ENCODE assay signal across 20 mouse cellular contexts in genomic region chr3:129227331-129227730, GRCm38 (mm10). TPM values are rescaled to one million over a fixed set of nuclear protein-coding genes. Genes with fewer than 3 reads are reported as not detected.
DNase-seq lines count a peak whose midpoint lies in the region; ATAC-seq and TF ChIP-seq lines count a peak whose summit lies in the region.
"Had no signal": no experiment of that assay in that cellular context is flagged by ENCODE, and none has a peak within 500 bp of the region (broad histone marks: within the 10 kb centered on the region; RNA-seq: fewer than 3 reads in every experiment).

No protein-coding gene starts in this region.

- TF ChIP-seq POLR2A in heart, adult 2 months (IDR thresholded peaks at IDR 0.05; ENCODE audit: insufficient read depth, low read depth, low read length), result no peak

- H3K9ac ChIP-seq in heart, embryonic 13.5 days, result peak overlapping the region; percentile 15; the same call in 1 of the 2 replicates
- H3K9ac ChIP-seq in heart, adult 2 months (ENCODE audit: low read depth, low read length), result no peak overlapping the region
- no peak overlapping the region for H3K9ac ChIP-seq in embryonic facial prominence, embryonic 14.5 days (ENCODE audit: low read depth, low read length)
- H3K9ac ChIP-seq: hindbrain, embryonic 13.5 days; neural tube, embryonic 15.5 days had no signal

- WGBS in heart, embryonic 13.5 days, result 15% methylated on average over 5 of the region's 5 CpGs
- WGBS in heart, adult 2 months, result 15% methylated on average over 5 of the region's 5 CpGs
- WGBS in embryonic facial prominence, embryonic 14.5 days, result 4% methylated on average over 5 of the region's 5 CpGs

- H3K4me1 ChIP-seq in heart, embryonic 13.5 days, result peaks cover 33% of the 10 kb centered on the region
- no peaks in the 10 kb centered on the region for H3K4me1 ChIP-seq in heart, adult 2 months (ENCODE audit: control insufficient read depth, insufficient read depth, low read length)
- H3K4me1 ChIP-seq in embryonic facial prominence, embryonic 14.5 days (ENCODE audit: control insufficient read depth, insufficient read depth, low read length), result no peaks in the 10 kb centered on the region

- H3K9me3 ChIP-seq in heart, embryonic 13.5 days, result no peaks in the 10 kb centered on the region
- H3K9me3 ChIP-seq in embryonic facial prominence, embryonic 14.5 days (ENCODE audit: control insufficient read depth, low read length), result no peaks in the 10 kb centered on the region
- H3K9me3 ChIP-seq: hindbrain, embryonic 13.5 days; neural tube, embryonic 15.5 days had no signal

- no peak for TF ChIP-seq CTCF in heart, adult 2 months (IDR thresholded peaks at IDR 0.05)

- no peak for ATAC-seq in heart, embryonic 13.5 days (ENCODE audit: extremely low read depth, insufficient number of reproducible peaks, low FRiP score, low TSS enrichment)
- ATAC-seq in embryonic facial prominence, embryonic 14.5 days (ENCODE audit: low read depth), result peak; percentile 71
- ATAC-seq: inflammation-experienced regulatory T-cells, adult 6 months had no signal

- H3K4me2 ChIP-seq in heart, embryonic 13.5 days, result peak overlapping the region; percentile 56
- H3K4me2 ChIP-seq in embryonic facial prominence, embryonic 14.5 days (ENCODE audit: low read depth, low read length), result peak overlapping the region; percentile 25
- H3K4me2 ChIP-seq: hindbrain, embryonic 13.5 days; neural tube, embryonic 15.5 days had no signal

- H3K79me2 ChIP-seq in heart, adult 2 months (replicated peaks; ENCODE audit: control insufficient read depth, insufficient read depth, low read length), result no peaks in the 10 kb centered on the region

- TF ChIP-seq EP300 in heart, adult 2 months (IDR thresholded peaks at IDR 0.05; ENCODE audit: insufficient read depth, low read depth, low read length), result no peak

- no peak for DNase-seq in heart, adult 2 months
- peak; percentile 30 for DNase-seq in retina, postnatal 1 day
- DNase-seq in retina, embryonic 14.5 days (ENCODE audit: low spot score), result no peak
- peak; percentile 17 for DNase-seq in embryo, embryonic 11 days
- DNase-seq in embryonic facial prominence, embryonic 14.5 days (ENCODE audit: low spot score), result no peak
- no peak for DNase-seq in cerebellum, postnatal 10 days
- DNase-seq: adrenal gland, postnatal 10 days; cerebellum, adult 18-20 months; cerebellum, postnatal 36 days; gastrocnemius, postnatal 36 days; kidney, adult 8-10 months; kidney, postnatal 10 days; lung, postnatal 4 days had no signal

- no peak overlapping the region for H3K27ac ChIP-seq in heart, embryonic 13.5 days (replicated peaks)
- no peak overlapping the region for H3K27ac ChIP-seq in heart, adult 2 months
- H3K27ac ChIP-seq in embryonic facial prominence, embryonic 14.5 days (replicated peaks; ENCODE audit: low read depth, low read length), result no peak overlapping the region
- H3K27ac ChIP-seq: hindbrain, embryonic 13.5 days; neural tube, embryonic 15.5 days had no signal

- intact Hi-C loops in heart, adult 2 months (cut with DNase I), result no loop called here

- peaks cover 69% of the 10 kb centered on the region for H3K27me3 ChIP-seq in heart, embryonic 13.5 days (replicated peaks)
- peaks cover 12% of the 10 kb centered on the region for H3K27me3 ChIP-seq in heart, adult 2 months (ENCODE audit: control insufficient read depth, insufficient read depth, low read length)
- peaks cover 68% of the 10 kb centered on the region for H3K27me3 ChIP-seq in embryonic facial prominence, embryonic 14.5 days (replicated peaks; ENCODE audit: control insufficient read depth, insufficient read depth, low read length)

- peak overlapping the region; percentile 27 for H3K4me3 ChIP-seq in heart, embryonic 13.5 days
- no peak overlapping the region for H3K4me3 ChIP-seq in heart, adult 2 months
- H3K4me3 ChIP-seq in embryonic facial prominence, embryonic 14.5 days (ENCODE audit: low read depth, low read length), result no peak overlapping the region
- H3K4me3 ChIP-seq: hindbrain, embryonic 13.5 days; neural tube, embryonic 15.5 days had no signal

- H3K36me3 ChIP-seq in heart, embryonic 13.5 days, result no peaks in the 10 kb centered on the region
- H3K36me3 ChIP-seq in heart, adult 2 months (ENCODE audit: control insufficient read depth, insufficient read depth, low read length), result no peaks in the 10 kb centered on the region
- H3K36me3 ChIP-seq in embryonic facial prominence, embryonic 14.5 days (ENCODE audit: control insufficient read depth, insufficient read depth, low read length), result no peaks in the 10 kb centered on the region
- H3K36me3 ChIP-seq: hindbrain, embryonic 13.5 days; neural tube, embryonic 15.5 days had no signal

RNA-seq across cellular contexts. Expression of gene Pitx2, which starts 27.7 kb away (rescaled TPM):
- polyA plus RNA-seq in heart, embryonic 13.5 days (2015; fragmentation: Nextera tagmentation; extraction: Ambion mirVana), result 29.2 and 30.1 TPM in 2 replicates
- total RNA-seq in heart, adult 2 months (2021), result under 1 TPM; 0.30 to 0.76 TPM
- 1.8 and 2.7 TPM in 2 replicates for polyA plus RNA-seq in heart, adult 2 months (2012; rRNA removed)
- 37.7 and 38.6 TPM in 2 replicates for polyA plus RNA-seq in embryonic facial prominence, embryonic 14.5 days (2014; fragmentation: Nextera tagmentation; extraction: Ambion mirVana)
- total RNA-seq: layer of hippocampus, postnatal 10 days; megakaryocyte-erythroid progenitor cell, adult 5-6 weeks had no signal
- polyA plus RNA-seq: liver, adult 2 months had no signal

Comparison
In these comparisons a context has a peak if more than half of its experiments do, and no peak if none do; other contexts are left out.
1. DNase-seq: peak in retina, postnatal 1 day (single experiment) and embryo, embryonic 11 days (single experiment); none in heart, adult 2 months (0 of 2), retina, embryonic 14.5 days (single experiment), embryonic facial prominence, embryonic 14.5 days (single experiment) and cerebellum, postnatal 10 days (0 of 2).